Comparison of ENCODE assay signal across 8 mouse cellular contexts in the genomic region with DNA sequence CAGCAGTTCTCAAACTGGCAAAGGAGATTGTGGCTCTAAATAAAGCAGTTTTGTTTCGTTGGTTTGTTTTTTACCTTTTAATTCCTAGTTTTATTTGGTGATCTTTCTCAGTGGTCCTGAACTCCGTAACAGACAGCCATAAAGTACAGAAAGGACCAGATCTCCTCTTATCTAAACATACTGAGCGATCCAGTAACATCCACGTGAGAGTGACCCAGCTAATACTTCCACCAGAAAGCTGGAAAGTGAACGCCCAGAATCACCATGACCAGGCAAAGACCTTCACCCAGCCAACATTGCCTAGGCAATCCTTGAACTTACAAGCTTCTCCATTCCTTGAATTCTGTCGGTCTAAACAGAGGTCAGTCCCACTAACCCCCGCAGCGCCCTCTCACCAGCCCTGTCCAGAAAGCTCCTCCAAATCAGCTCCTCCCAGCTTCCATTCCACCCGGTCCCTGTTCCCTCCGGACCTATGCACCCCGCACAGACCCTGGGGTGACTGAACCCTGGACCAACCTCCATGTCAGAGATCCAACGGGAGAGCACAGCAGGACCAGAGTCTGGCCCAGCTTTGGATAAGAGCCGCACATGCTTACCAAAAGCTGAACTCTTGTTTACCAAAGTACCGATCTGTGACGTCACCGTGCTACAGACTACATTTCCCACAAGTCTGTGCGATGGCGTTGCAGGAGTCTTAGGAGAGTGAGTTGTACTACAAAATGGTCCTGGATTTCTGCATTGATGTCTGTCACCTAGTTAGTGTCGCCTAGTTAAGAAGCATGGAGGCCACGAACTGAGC. TPM values are rescaled to one million over a fixed set of nuclear protein-coding genes. Genes with fewer than 3 reads are reported as not detected.
DNase-seq lines count a peak whose midpoint lies in the region; ATAC-seq lines count a peak whose summit lies in the region.

TSS of gene Zfp874b (minus strand) at position 634 of the 799 bp plus-strand sequence.

- H3K4me2 ChIP-seq in hindbrain, embryonic 14.5 days (replicated peaks) = peak within 1 kb of the TSS; percentile 66

- H3K27ac ChIP-seq in hindbrain, embryonic 14.5 days = no peak within 1 kb of the TSS

- H3K4me3 ChIP-seq in hindbrain, embryonic 14.5 days (replicated peaks; ENCODE audit: low read length) = peak within 1 kb of the TSS; percentile 53

- H3K27me3 ChIP-seq in hindbrain, embryonic 14.5 days (ENCODE audit: control insufficient read depth, insufficient read depth, low read length) = no peaks in the 10 kb centered on the region

- 6% methylated on average over 20 of the region's 20 CpGs for WGBS in hindbrain, embryonic 14.5 days

- H3K9me3 ChIP-seq in hindbrain, embryonic 14.5 days (ENCODE audit: control insufficient read depth, low read length) = no peaks in the 10 kb centered on the region

- peak; percentile 94 for DNase-seq in R1 (ENCODE audit: low read depth, low spot score)
- peak; percentile 88 to 90 for DNase-seq in cerebellum, postnatal 25 days
- peak; percentile 72 to 75 for DNase-seq in frontal cortex, postnatal 25 days (ENCODE audit: low spot score in 2 of 2)
- peak; percentile 91 for DNase-seq in hindbrain, embryonic 14.5 days (ENCODE audit: low spot score)
- peak; percentile 83 to 88 for DNase-seq in layer of hippocampus, postnatal 36 days
- peak; percentile 98 for DNase-seq in lung, postnatal 36 days
- DNase-seq in retina, postnatal 1 day = peak; percentile 93
- peak; percentile 80 to 89 for DNase-seq in urinary bladder, adult 18-20 months (ENCODE audit: low spot score in 2 of 2)

- H3K36me3 ChIP-seq in hindbrain, embryonic 14.5 days (replicated peaks; ENCODE audit: control insufficient read depth, insufficient read depth) = 0 out of 2 replicates have a peak, but pooled peaks cover 15% of the 10 kb centered on the region

- ATAC-seq in hindbrain, embryonic 14.5 days (ENCODE audit: low FRiP score) = peak; percentile 96

- peaks cover 5% of the 10 kb centered on the region; the same call in 1 of the 2 replicates for H3K4me1 ChIP-seq in hindbrain, embryonic 14.5 days (replicated peaks; ENCODE audit: control insufficient read depth, insufficient read depth, low read length)

- peak within 1 kb of the TSS; percentile 58 for H3K9ac ChIP-seq in hindbrain, embryonic 14.5 days

RNA-seq across cellular contexts. Expression of gene Zfp874b, which starts in this region (rescaled TPM):
- polyA plus RNA-seq in hindbrain, embryonic 14.5 days (2014; fragmentation: Nextera tagmentation; extraction: Ambion mirVana) = 2.1 and 2.3 TPM in 2 replicates
- 10 to 100 TPM; 18.4 to 20.2 TPM for total RNA-seq in layer of hippocampus, postnatal 36 days (2021)
